Mouse (Mus musculus) megakaryocyte, embryonic 14.5 days (primary cell): Measurements from ENCODE around the gene Kif22.

Source experiments
- FLI1 ChIP-seq: IDR thresholded peaks from 2 replicates; pipeline ENCODE4 v1.6.1; 2012; ENCODE audit warnings: low read length, inconsistent platforms, mixed read lengths
- GATA1 ChIP-seq: IDR thresholded peaks from 3 replicates; pipeline ENCODE4 v1.6.1; 2012; ENCODE audit warnings: mixed read lengths, low read length, inconsistent platforms, borderline replicate concordance

DNA sequence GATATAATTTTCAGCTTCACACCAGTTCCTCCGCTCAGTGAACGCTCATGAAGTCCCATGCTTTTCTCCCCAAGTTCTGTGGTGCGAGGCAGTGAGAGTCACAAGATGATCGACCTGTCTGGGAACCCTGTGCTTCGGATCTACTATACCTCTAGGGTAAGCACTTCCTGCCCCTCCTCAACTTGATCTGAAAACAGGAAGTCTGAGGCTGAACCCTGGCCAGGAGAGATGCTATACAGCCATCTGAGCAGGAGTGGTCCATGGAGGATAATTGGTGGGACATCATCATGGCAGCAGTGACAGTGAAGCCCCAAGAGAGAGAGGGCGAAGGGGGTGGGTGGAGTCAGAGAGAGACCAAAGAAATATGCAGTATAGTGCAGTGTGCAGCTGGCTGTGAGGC is 63.4 kb downstream of the Kif22 start:
- TF ChIP-seq GATA1: no peak
- TF ChIP-seq FLI1: no peak
